Comparison of ENCODE assay signal across 12 mouse cellular contexts in genomic region chr12:87327610-87328009, GRCm38 (mm10). TPM values are rescaled to one million over a fixed set of nuclear protein-coding genes. Genes with fewer than 3 reads are reported as not detected.
A peak's percentile ranks its signal among the peaks of the same experiment; 100 is the strongest.
DNase-seq lines count a peak whose midpoint lies in the region; ATAC-seq and TF ChIP-seq lines count a peak whose summit lies in the region.
"Had no signal": no experiment of that assay in that cellular context is flagged by ENCODE, and none has a peak within 500 bp of the region (broad histone marks: within the 10 kb centered on the region; RNA-seq: fewer than 3 reads in every experiment).

No protein-coding gene starts in this region.

- no peaks in the 10 kb centered on the region for H3K27me3 ChIP-seq in lung, postnatal 0 days (replicated peaks; ENCODE audit: insufficient read depth, low read length)
- H3K27me3 ChIP-seq in embryonic facial prominence, embryonic 11.5 days (ENCODE audit: control insufficient read depth, insufficient read depth, low read length): no peaks in the 10 kb centered on the region
- H3K27me3 ChIP-seq in limb, embryonic 11.5 days (ENCODE audit: control insufficient read depth, insufficient read depth, low read length): no peaks in the 10 kb centered on the region
- H3K27me3 ChIP-seq in kidney, embryonic 15.5 days: no peaks in the 10 kb centered on the region

- no peak overlapping the region for H3K27ac ChIP-seq in lung, postnatal 0 days (ENCODE audit: low read length)
- no peak overlapping the region for H3K27ac ChIP-seq in embryonic facial prominence, embryonic 11.5 days (replicated peaks; ENCODE audit: low read depth, low read length)
- H3K27ac ChIP-seq in limb, embryonic 11.5 days (replicated peaks; ENCODE audit: low read depth, low read length): no peak overlapping the region
- H3K27ac ChIP-seq in kidney, embryonic 15.5 days: no peak overlapping the region
- H3K27ac ChIP-seq: kidney, postnatal 0 days had no signal

- TF ChIP-seq CTCF in lung, postnatal 0 days (IDR thresholded peaks at IDR 0.05): no peak

- peak; percentile 44 for ATAC-seq in lung, postnatal 0 days
- ATAC-seq in embryonic facial prominence, embryonic 11.5 days (replicated peaks; ENCODE audit: insufficient number of reproducible peaks, low FRiP score, low TSS enrichment, low read depth): no peak
- ATAC-seq in limb, embryonic 11.5 days (ENCODE audit: insufficient number of reproducible peaks, low FRiP score, low TSS enrichment, low read depth): no peak
- ATAC-seq in kidney, embryonic 15.5 days (replicated peaks; ENCODE audit: low FRiP score): no peak
- no peak for ATAC-seq in megakaryocyte-erythroid progenitor cell, adult 5-6 weeks (replicated peaks; ENCODE audit: low FRiP score, low TSS enrichment, poor library complexity, severe bottlenecking)

- peaks cover 3% of the 10 kb centered on the region; the same call in 1 of the 2 replicates for H3K36me3 ChIP-seq in lung, postnatal 0 days (ENCODE audit: insufficient read depth, low read length)
- H3K36me3 ChIP-seq in embryonic facial prominence, embryonic 11.5 days (replicated peaks; ENCODE audit: control insufficient read depth, insufficient read depth, low read depth, low read length): no peaks in the 10 kb centered on the region
- no peaks in the 10 kb centered on the region for H3K36me3 ChIP-seq in limb, embryonic 11.5 days (ENCODE audit: control insufficient read depth, insufficient read depth, low read length)
- H3K36me3 ChIP-seq in kidney, embryonic 15.5 days: peaks cover 9% of the 10 kb centered on the region

- H3K4me1 ChIP-seq in lung, postnatal 0 days (ENCODE audit: insufficient read depth, low read depth, low read length): peaks cover 6% of the 10 kb centered on the region; the same call in 1 of the 2 replicates
- H3K4me1 ChIP-seq in embryonic facial prominence, embryonic 11.5 days (ENCODE audit: control insufficient read depth, insufficient read depth, low read length): no peaks in the 10 kb centered on the region
- peaks cover 11% of the 10 kb centered on the region; the same call in 1 of the 2 replicates for H3K4me1 ChIP-seq in limb, embryonic 11.5 days (ENCODE audit: control insufficient read depth, insufficient read depth, low read length)
- H3K4me1 ChIP-seq in kidney, embryonic 15.5 days: 0 out of 2 replicates have a peak, but pooled peaks cover 5% of the 10 kb centered on the region

- no peak for TF ChIP-seq EP300 in lung, postnatal 0 days (IDR thresholded peaks at IDR 0.05)

- H3K9me3 ChIP-seq in lung, postnatal 0 days (ENCODE audit: low read length): no peaks in the 10 kb centered on the region
- no peaks in the 10 kb centered on the region for H3K9me3 ChIP-seq in embryonic facial prominence, embryonic 11.5 days (replicated peaks; ENCODE audit: control insufficient read depth, low read length)
- H3K9me3 ChIP-seq in limb, embryonic 11.5 days (ENCODE audit: control insufficient read depth, low read length): no peaks in the 10 kb centered on the region
- no peaks in the 10 kb centered on the region for H3K9me3 ChIP-seq in kidney, embryonic 15.5 days (replicated peaks)
- H3K9me3 ChIP-seq: G1E had no signal

- DNase-seq in lung, postnatal 0 days (ENCODE audit: low spot score): peak; percentile 30
- no peak for DNase-seq in lung, postnatal 36 days
- peak; percentile 33 for DNase-seq in embryonic facial prominence, embryonic 11.5 days (ENCODE audit: low spot score)
- DNase-seq in limb, embryonic 11.5 days (ENCODE audit: low spot score): peak; percentile 23
- peak; percentile 48 for DNase-seq in retina, postnatal 7 days (ENCODE audit: low read depth, low spot score)
- DNase-seq in urinary bladder, postnatal 25 days (ENCODE audit: low spot score): no peak
- DNase-seq: cerebellum, adult 18-20 months; heart, postnatal 10 days had no signal

- H3K9ac ChIP-seq in lung, postnatal 0 days (replicated peaks; ENCODE audit: low read depth): no peak overlapping the region
- H3K9ac ChIP-seq in embryonic facial prominence, embryonic 11.5 days (replicated peaks; ENCODE audit: low read length): no peak overlapping the region
- no peak overlapping the region for H3K9ac ChIP-seq in limb, embryonic 11.5 days (ENCODE audit: low read length)
- H3K9ac ChIP-seq in kidney, embryonic 15.5 days: no peak overlapping the region

- H3K4me3 ChIP-seq in lung, postnatal 0 days (ENCODE audit: low read depth, low read length): no peak overlapping the region
- no peak overlapping the region for H3K4me3 ChIP-seq in embryonic facial prominence, embryonic 11.5 days (ENCODE audit: low read depth, low read length)
- H3K4me3 ChIP-seq in limb, embryonic 11.5 days (ENCODE audit: low read depth, low read length): no peak overlapping the region
- H3K4me3 ChIP-seq in kidney, embryonic 15.5 days (replicated peaks): no peak overlapping the region

- 27% methylated on average over 7 of the region's 7 CpGs for WGBS in lung, postnatal 0 days
- 20% methylated on average over 7 of the region's 7 CpGs for WGBS in embryonic facial prominence, embryonic 11.5 days
- WGBS in limb, embryonic 11.5 days: 13% methylated on average over 7 of the region's 7 CpGs
- 32% methylated on average over 7 of the region's 7 CpGs for WGBS in kidney, embryonic 15.5 days

- H3K4me2 ChIP-seq in lung, postnatal 0 days (replicated peaks; ENCODE audit: low read depth, low read length): no peak overlapping the region
- H3K4me2 ChIP-seq in embryonic facial prominence, embryonic 11.5 days (ENCODE audit: low read depth, low read length): no peak overlapping the region
- H3K4me2 ChIP-seq in limb, embryonic 11.5 days (ENCODE audit: low read depth, severe bottlenecking): no peak overlapping the region
- H3K4me2 ChIP-seq in kidney, embryonic 15.5 days: no peak overlapping the region

RNA-seq across cellular contexts. Expression of gene Ism2, which starts 28.1 kb away (rescaled TPM):
- polyA plus RNA-seq in lung, postnatal 0 days (2015; fragmentation: Nextera tagmentation; extraction: Ambion mirVana): 0.75 and 2.2 TPM in 2 replicates
- 0.34 and 0.98 TPM in 2 replicates for polyA plus RNA-seq in embryonic facial prominence, embryonic 11.5 days (2014; fragmentation: Nextera tagmentation; extraction: Ambion mirVana)
- polyA plus RNA-seq in limb, embryonic 11.5 days (2014; fragmentation: Nextera tagmentation; extraction: Ambion mirVana): 1.1 and 1.6 TPM in 2 replicates
- 0.98 and 1.1 TPM in 2 replicates for polyA plus RNA-seq in kidney, embryonic 15.5 days (2015; fragmentation: Nextera tagmentation; extraction: Ambion mirVana)
- total RNA-seq in megakaryocyte-erythroid progenitor cell, adult 5-6 weeks (2014; fragmentation: Nextera tagmentation): not detected in 2 replicates
- not detected in 2 replicates for total RNA-seq in megakaryocyte-erythroid progenitor cell, adult 5-6 weeks (2017)
- polyA plus RNA-seq: G1E had no signal

Comparison
In these comparisons a context has a peak if more than half of its experiments do, and no peak if none do; other contexts are left out.
1. DNase-seq: peak in lung, postnatal 0 days (single experiment), embryonic facial prominence, embryonic 11.5 days (single experiment), limb, embryonic 11.5 days (single experiment) and retina, postnatal 7 days (single experiment); none in lung, postnatal 36 days (single experiment) and urinary bladder, postnatal 25 days (single experiment).